Mouse (Mus musculus) myocyte (in vitro differentiated cells): Measurements from ENCODE around the gene Dpp4.

Source experiments
- POLR2A ChIP-seq: IDR thresholded peaks from one replicate; pipeline ENCODE4 v1.6.1; 2011; ENCODE audit warnings: low read depth, mild to moderate bottlenecking, control low read depth, moderate library complexity; ENCODE audit not compliant: insufficient read length
- POLR2AphosphoS2 ChIP-seq: IDR thresholded peaks from one replicate; pipeline ENCODE4 v1.6.1; 2011; ENCODE audit warnings: low read depth, control low read depth; ENCODE audit not compliant: insufficient read length
- USF1 ChIP-seq: IDR thresholded peaks from one replicate; pipeline ENCODE4 v1.6.1; 2011; ENCODE audit warnings: low read depth, mild to moderate bottlenecking, control low read depth, moderate library complexity

DNA sequence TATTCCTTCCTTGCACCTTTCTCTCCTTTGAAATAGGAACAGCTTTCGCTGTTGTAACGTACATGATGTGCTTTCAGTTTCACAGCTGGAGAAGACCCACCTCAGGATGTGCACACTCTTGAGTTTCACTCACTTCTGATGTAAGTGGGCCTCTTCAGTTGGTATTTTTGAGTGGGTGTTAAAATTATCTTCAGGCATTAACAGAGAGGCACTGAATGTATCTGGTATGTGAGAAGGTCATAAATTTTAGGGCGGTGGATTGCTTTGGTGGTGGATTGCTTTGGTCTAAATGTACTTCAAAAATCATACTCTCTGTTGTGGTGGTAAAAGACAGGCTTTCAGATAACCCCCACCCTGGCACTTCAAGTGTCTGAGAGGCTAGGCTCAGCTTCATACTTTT, 17.2 kb downstream of the Dpp4 start:
- TF ChIP-seq POLR2AphosphoS2 (no peak), POLR2A (no peak), USF1 (no peak)
